Mouse (Mus musculus) liver, embryonic 16.5 days (tissue): ENCODE measurements around the gene Col4a2. TPM values are rescaled to one million over a fixed set of nuclear protein-coding genes. Genes with fewer than 3 reads are reported as not detected.

ENCODE experiments used
- ATAC-seq: fragments of 200-750 bp; cut with Nextera tagmentation; 2 replicates; pipeline ENCODE4 v1.8.0; 2017; ENCODE audit warnings: low read depth, mild to moderate bottlenecking, moderate number of reproducible peaks, moderate library complexity
- H3K27ac ChIP-seq: fragments of 300-500 bp; sonication (generic); 2 replicates; pipeline ENCODE4 v1.5.1; 2014; ENCODE audit warnings: mild to moderate bottlenecking, low read length
- H3K27me3 ChIP-seq: fragments of 300-500 bp; sonication (generic); 2 replicates; pipeline ENCODE4 v1.6.1; 2014; ENCODE audit warnings: low read depth, low read length, mixed read lengths; ENCODE audit not compliant: control insufficient read depth, insufficient read depth
- H3K36me3 ChIP-seq: fragments of 300-500 bp; sonication (generic); 2 replicates; pipeline ENCODE4 v1.6.1; 2014; ENCODE audit warnings: mild to moderate bottlenecking; ENCODE audit not compliant: control insufficient read depth, insufficient read depth
- H3K4me1 ChIP-seq: fragments of 300-500 bp; sonication (generic); 2 replicates; pipeline ENCODE4 v1.6.1; 2014; ENCODE audit warnings: low read depth, low read length, mixed read lengths; ENCODE audit not compliant: control insufficient read depth
- H3K4me2 ChIP-seq: fragments of 300-500 bp; sonication (generic); 2 replicates; pipeline ENCODE4 v1.6.1; 2014; ENCODE audit warnings: low read depth, low read length, mixed read lengths
- H3K4me3 ChIP-seq: fragments of 300-500 bp; sonication (generic); 2 replicates; pipeline ENCODE4 v1.5.1; 2014; ENCODE audit warnings: low read depth, mild to moderate bottlenecking, low read length
- H3K9ac ChIP-seq: fragments of 300-500 bp; sonication (generic); 2 replicates; pipeline ENCODE4 v1.6.1; 2014; ENCODE audit warnings: low read depth, low read length
- H3K9me3 ChIP-seq: fragments of 300-500 bp; sonication (generic); replicated peaks from 2 replicates; pipeline ENCODE4 v1.6.1; 2016; ENCODE audit warnings: low read length; ENCODE audit not compliant: control insufficient read depth
- WGBS: fragments of 180-500 bp; shearing (Covaris S2); extraction: QIAGEN DNeasy Blood & Tissue Kit; methylation state at CpG from one replicate; pipeline ENCODE4 v1.1.7; 2014; ENCODE audit not compliant: insufficient replicate concordance; 5-methylcytosine and 5-hydroxymethylcytosine counted together
- polyA plus RNA-seq: library from polyadenylated mRNA; unstranded; fragments of >200 nt; fragmentation: Nextera tagmentation; extraction: Ambion mirVana; gene quantifications from 2 replicates; pipeline ENCODE4 v1.2.1, GENCODE M21; 2015

The Col4a2 gene
- polyA plus RNA-seq, 1 experiment from 2014 or later, result 9.2 TPM

DNA sequence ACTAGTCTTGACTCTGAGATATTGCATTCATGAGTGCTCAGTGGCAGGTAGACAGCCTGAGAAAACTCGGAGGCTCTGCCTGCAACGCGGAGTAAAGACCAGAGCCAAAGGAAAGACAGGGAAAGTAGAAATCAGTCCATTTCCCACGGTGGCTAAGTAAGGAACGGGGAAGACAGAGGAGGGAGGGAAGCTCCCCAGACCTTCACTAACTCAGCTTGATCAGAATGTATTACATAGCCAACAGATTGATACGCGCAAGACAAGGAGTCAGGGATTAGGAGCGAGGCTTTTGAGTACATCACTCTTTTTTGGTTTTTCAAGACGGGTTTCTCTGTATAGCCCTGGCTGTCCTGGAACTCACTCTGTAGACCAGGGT lies 164.6 kb downstream of the Col4a2 start:
- no peak overlapping the region for H3K9ac ChIP-seq
- H3K27me3 ChIP-seq, result peaks cover 60% of the 10 kb centered on the region
- WGBS, result 3% methylated on average over 9 of the region's 9 CpGs
- H3K9me3 ChIP-seq, result no peaks in the 10 kb centered on the region
- H3K4me2 ChIP-seq, result peak overlapping the region; percentile 56
- no peak for ATAC-seq
- peak overlapping the region; percentile 57 for H3K4me3 ChIP-seq
- H3K27ac ChIP-seq, result peak overlapping the region; percentile 80
- peaks cover 17% of the 10 kb centered on the region for H3K4me1 ChIP-seq
- no peaks in the 10 kb centered on the region for H3K36me3 ChIP-seq

DNA sequence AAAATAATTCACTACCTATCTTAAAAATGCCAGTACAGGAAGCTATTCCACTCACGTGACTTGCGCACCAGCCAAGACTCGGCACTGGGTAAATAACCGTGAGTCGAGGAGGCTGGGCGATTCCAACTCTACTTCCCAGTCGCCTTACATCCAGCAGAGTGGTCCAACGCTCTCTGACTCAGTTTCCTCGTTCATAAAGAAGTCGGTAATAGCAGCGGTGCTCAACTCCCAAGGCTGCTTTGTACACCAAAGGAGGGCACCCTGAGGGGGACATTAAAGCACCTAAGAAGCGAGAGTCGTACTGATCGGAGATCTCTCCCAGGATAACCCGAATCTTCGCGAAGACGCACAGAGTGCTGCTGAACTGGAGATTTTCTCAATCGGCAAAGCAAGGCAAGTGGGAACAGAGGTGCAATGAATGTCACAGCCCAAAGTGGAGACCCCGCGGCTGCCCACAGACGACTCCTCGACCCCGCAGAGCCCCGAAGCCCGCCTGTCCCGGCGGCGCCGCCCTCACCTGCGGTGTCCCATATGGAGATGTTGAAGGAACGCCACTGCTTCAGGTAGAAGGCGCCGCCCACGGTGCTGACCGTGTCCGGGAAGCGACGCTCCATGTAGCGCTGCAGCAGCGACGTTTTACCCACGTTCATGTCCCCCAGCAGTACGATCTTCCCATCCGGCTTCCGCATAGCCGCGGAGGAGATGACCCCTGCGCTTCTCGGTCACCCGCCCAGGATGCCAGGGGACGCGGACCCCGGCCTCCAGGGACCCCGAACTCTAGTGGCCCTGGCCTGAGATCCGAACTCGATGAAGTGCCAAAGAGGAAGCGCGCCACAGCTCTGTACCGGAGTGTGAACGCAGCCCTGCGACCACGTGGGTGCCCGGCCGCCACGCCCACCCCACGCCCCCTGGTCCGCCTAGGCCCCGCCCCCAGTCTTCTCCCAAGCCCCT lies 165.5 kb downstream of the Col4a2 start, which contains the start of gene Rab20:
TSS of gene Rab20 (minus strand) at position 900 of the 951 bp plus-strand sequence.
- H3K36me3 ChIP-seq, result no peaks in the 10 kb centered on the region
- peak within 1 kb of the TSS; percentile 27; the same call in 1 of the 2 replicates for H3K9ac ChIP-seq
- under 1% methylated on average over 69 of the region's 69 CpGs for WGBS
- peaks cover 17% of the 10 kb centered on the region for H3K4me1 ChIP-seq
- H3K9me3 ChIP-seq, result no peaks in the 10 kb centered on the region
- 0 out of 2 replicates have a peak within 1 kb of the TSS, but pooled peaks have one; percentile 3 for H3K27ac ChIP-seq
- peak; percentile 73 for ATAC-seq
- H3K27me3 ChIP-seq, result peaks cover 60% of the 10 kb centered on the region
- peak within 1 kb of the TSS; percentile 56 for H3K4me2 ChIP-seq
- H3K4me3 ChIP-seq, result peak within 1 kb of the TSS; percentile 57

DNA sequence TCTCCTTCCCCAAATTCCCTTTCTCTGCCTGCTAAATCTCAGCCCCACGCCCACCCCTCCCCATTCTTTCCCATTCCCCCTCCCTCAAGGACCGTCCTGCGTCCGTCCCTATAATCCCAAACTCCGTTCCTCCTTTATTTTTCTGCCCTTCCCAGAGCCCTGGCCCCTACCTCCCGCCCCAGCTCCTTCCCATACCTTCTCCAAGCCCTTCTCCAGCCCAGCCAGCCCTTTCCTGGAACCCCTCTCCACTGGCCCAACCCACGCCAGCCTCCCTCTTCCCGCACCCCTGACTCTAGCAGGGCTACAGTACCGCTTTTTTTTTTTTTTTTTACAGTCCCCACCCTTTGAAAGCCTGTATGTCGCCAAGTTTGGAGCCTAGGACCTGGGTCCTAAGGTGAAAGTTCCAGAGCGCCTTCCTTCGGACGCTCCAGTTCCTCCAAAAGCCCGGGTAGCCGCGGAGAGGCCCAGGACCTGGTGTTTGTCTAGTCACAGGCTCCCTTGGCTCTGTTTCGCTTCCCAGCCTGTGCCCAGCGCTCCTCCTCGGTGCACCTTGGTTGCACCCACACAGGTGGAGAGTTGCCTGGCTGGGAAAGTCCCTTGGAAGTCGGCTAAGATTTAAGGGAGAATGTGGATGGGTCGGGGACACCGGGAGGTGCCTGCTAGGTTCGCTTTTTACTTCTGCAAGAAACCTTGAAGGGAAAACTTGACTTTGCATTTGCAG lies 166.4 kb downstream of the Col4a2 start:
- no peak overlapping the region for H3K27ac ChIP-seq
- 0 out of 2 replicates have a peak overlapping the region, but pooled peaks have one; percentile 16 for H3K9ac ChIP-seq
- no peak for ATAC-seq

DNA sequence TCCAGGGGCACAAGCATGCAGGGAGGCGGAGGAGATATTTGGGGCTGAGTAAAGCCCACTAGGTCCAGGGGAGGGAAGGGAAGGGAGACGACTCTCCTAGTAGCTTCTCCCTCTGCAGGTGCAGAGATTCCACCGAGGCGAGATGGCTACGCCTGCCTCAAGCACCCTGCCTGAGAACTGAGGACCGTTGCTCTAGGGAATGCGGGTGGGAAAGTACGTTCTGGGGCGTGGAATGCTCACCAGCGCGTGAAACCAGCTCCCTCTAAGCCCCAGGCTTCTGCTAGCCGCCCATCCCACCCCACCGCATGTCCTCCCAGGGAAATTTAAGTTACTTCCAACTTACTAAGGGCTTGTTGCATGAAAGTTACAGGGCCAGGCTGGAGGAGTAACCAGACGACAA lies 167.0 kb downstream of the Col4a2 start:
- Histone ChIP-seq H3K4me1 (peaks cover 8% of the 10 kb centered on the region), H3K36me3 (no peaks in the 10 kb centered on the region), H3K27ac (no peak overlapping the region), H3K4me2 (no peak overlapping the region), H3K4me3 (no peak overlapping the region), H3K9me3 (no peaks in the 10 kb centered on the region), H3K9ac (no peak overlapping the region), H3K27me3 (peaks cover 55% of the 10 kb centered on the region)
- ATAC-seq, result no peak
- WGBS, result 16% methylated on average over 14 of the region's 14 CpGs

More for the DNA sequence above, 166.4 kb downstream of the Col4a2 start:
- Histone ChIP-seq H3K4me2 (peak overlapping the region; percentile 56), H3K4me1 (peaks cover 12% of the 10 kb centered on the region), H3K36me3 (no peaks in the 10 kb centered on the region), H3K27me3 (peaks cover 60% of the 10 kb centered on the region), H3K4me3 (peak overlapping the region; percentile 57), H3K9me3 (no peaks in the 10 kb centered on the region)
- 4% methylated on average over 23 of the region's 23 CpGs for WGBS

DNA sequence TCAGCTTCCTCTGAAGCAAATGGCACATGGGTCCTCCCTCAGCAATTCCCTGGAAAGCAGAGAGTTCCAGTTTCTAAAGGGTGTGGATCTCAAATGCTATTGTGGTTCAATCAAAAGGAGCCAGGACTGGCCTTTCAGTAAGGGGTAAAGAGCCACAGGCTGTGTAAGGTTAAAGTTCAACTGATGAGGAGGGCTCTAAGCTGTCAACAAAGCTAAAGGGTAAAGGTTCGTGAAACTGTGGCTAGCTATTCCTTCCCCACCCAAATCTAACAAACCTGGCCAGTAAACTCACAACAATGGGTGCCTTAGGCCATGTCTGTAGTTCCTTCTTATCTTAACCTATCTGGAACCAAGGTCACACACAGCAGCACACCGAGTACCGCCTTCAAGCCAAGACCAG lies 169.3 kb downstream of the Col4a2 start:
- H3K9me3 ChIP-seq, result no peaks in the 10 kb centered on the region
- 42% methylated on average over 3 of the region's 3 CpGs for WGBS
- H3K27me3 ChIP-seq, result peaks cover 35% of the 10 kb centered on the region
- no peaks in the 10 kb centered on the region for H3K36me3 ChIP-seq
- no peak for ATAC-seq
- H3K27ac ChIP-seq, result no peak overlapping the region
- H3K4me2 ChIP-seq, result no peak overlapping the region
- no peak overlapping the region for H3K4me3 ChIP-seq
- peaks cover 2% of the 10 kb centered on the region; the same call in 1 of the 2 replicates for H3K4me1 ChIP-seq
- H3K9ac ChIP-seq, result no peak overlapping the region

DNA sequence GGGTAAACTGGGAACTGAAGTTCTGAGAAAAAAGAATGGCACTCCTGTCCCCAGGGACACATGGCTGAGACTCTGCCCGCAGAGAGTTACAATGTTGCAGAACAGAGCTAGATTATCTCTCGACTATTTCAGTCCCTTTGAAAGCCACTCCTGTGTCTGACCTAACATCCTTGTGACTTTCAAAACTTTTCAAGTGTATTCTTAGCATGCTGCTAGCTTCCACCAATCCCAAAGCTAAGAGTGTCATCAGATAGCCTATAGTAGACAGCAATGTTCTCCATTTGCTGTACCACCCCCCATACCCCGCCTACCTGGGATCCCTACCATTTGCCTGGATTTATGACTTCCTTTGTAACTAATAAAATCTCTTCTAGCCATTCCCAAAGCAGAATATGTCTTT lies 169.9 kb downstream of the Col4a2 start:
- Histone ChIP-seq H3K9ac (no peak overlapping the region), H3K4me1 (peaks cover 2% of the 10 kb centered on the region; the same call in 1 of the 2 replicates), H3K4me3 (no peak overlapping the region), H3K9me3 (no peaks in the 10 kb centered on the region), H3K4me2 (no peak overlapping the region), H3K27me3 (peaks cover 28% of the 10 kb centered on the region), H3K27ac (no peak overlapping the region), H3K36me3 (no peaks in the 10 kb centered on the region)
- WGBS, result 38% methylated on average over 3 of the region's 3 CpGs
- ATAC-seq, result no peak

DNA sequence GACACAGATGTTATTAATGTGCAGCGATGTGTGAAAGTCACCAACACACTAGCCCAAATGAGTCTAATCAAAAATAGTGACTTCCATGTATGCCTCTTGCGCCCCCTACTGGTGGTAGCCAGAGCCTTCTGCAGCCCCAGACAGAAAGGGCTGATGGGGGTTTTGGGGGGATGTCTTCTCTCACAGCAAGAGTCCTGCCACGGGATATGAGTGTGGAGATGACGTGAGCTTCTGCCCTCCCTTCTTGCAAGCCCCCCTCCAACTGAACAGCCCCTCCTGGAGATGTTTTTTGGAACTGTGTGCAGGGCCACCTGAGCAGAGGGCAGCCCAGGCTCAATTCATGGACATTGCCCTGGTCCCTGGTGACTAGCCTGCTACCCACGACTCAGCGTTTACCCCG lies 173.5 kb downstream of the Col4a2 start:
- H3K9me3 ChIP-seq, result no peaks in the 10 kb centered on the region
- H3K4me3 ChIP-seq, result no peak overlapping the region
- 13% methylated on average over 7 of the region's 7 CpGs for WGBS
- H3K27me3 ChIP-seq, result no peaks in the 10 kb centered on the region
- no peak overlapping the region for H3K27ac ChIP-seq
- no peaks in the 10 kb centered on the region for H3K36me3 ChIP-seq
- no peak overlapping the region for H3K9ac ChIP-seq
- H3K4me1 ChIP-seq, result peaks cover 2% of the 10 kb centered on the region; the same call in 1 of the 2 replicates
- no peak overlapping the region for H3K4me2 ChIP-seq
- peak; percentile 19; the same call in 1 of the 2 replicates for ATAC-seq

DNA sequence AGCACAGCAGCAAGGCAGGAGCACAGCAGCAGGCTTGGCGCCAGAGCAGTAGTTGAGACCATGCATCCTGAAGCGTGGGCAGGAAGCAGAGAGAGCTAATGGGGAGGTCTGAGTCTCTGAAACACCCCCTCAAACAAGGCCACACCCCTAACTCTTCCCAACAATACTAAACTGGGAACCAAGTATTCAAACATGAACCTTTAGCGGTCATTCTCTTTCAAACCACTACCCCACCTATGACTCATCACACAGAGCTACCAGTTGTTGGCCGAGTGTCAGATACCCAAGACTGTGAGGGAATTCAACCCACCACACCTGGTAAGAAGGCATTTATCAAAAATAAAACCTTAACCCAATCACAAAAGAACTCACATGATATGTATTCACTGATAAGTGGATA lies 174.6 kb downstream of the Col4a2 start:
- H3K9me3 ChIP-seq, result no peaks in the 10 kb centered on the region
- 42% methylated on average over 4 of the region's 4 CpGs for WGBS
- H3K27me3 ChIP-seq, result no peaks in the 10 kb centered on the region; the same call in 1 of the 2 replicates
- H3K36me3 ChIP-seq, result no peaks in the 10 kb centered on the region
- no peak overlapping the region for H3K9ac ChIP-seq
- no peaks in the 10 kb centered on the region for H3K4me1 ChIP-seq
- H3K4me3 ChIP-seq, result no peak overlapping the region
- no peak overlapping the region for H3K27ac ChIP-seq
- no peak overlapping the region for H3K4me2 ChIP-seq
- ATAC-seq, result no peak
